Mouse (Mus musculus) stomach, postnatal 0 days (tissue): ENCODE measurements around the gene Popdc3. TPM values are rescaled to one million over a fixed set of nuclear protein-coding genes. Genes with fewer than 3 reads are reported as not detected.

ENCODE experiments used
- ATAC-seq: fragments of 200-750 bp; cut with Nextera tagmentation; 2 replicates; pipeline ENCODE4 v1.8.0; 2017; ENCODE audit not compliant: low FRiP score, low TSS enrichment
- DNase-seq: peaks from one replicate; pipeline ENCODE4 v3.0.0-alpha.2; 2016; ENCODE audit warnings: low spot score
- H3K27ac ChIP-seq: fragments of 300-500 bp; sonication (generic); replicated peaks from 2 replicates; pipeline ENCODE4 v1.5.1; 2014; ENCODE audit warnings: mild to moderate bottlenecking, control low read depth
- H3K27me3 ChIP-seq: fragments of 300-500 bp; sonication (generic); 2 replicates; pipeline ENCODE4 v1.6.1; 2014; ENCODE audit warnings: low read length; ENCODE audit not compliant: control insufficient read depth, insufficient read depth
- H3K36me3 ChIP-seq: fragments of 300-500 bp; sonication (generic); 2 replicates; pipeline ENCODE4 v1.6.1; 2014; ENCODE audit warnings: low read length, mixed read lengths; ENCODE audit not compliant: control insufficient read depth, insufficient read depth
- H3K4me1 ChIP-seq: fragments of 300-500 bp; sonication (generic); replicated peaks from 2 replicates; pipeline ENCODE4 v1.6.1; 2014; ENCODE audit warnings: antibody characterized with exemption; ENCODE audit not compliant: control insufficient read depth, insufficient read depth
- H3K4me2 ChIP-seq: fragments of 300-500 bp; sonication (generic); replicated peaks from 2 replicates; pipeline ENCODE4 v1.6.1; 2014; ENCODE audit warnings: low read depth, mild to moderate bottlenecking, control low read depth, moderate library complexity
- H3K4me3 ChIP-seq: fragments of 300-500 bp; sonication (generic); 2 replicates; pipeline ENCODE4 v1.5.1; 2014; ENCODE audit warnings: low read depth, low read length, control low read depth
- H3K9ac ChIP-seq: fragments of 300-500 bp; sonication (generic); 2 replicates; pipeline ENCODE4 v1.6.1; 2014; ENCODE audit warnings: mild to moderate bottlenecking, low read length, control low read depth, mixed read lengths
- H3K9me3 ChIP-seq: fragments of 300-500 bp; sonication (generic); 2 replicates; pipeline ENCODE4 v1.6.1; 2016; ENCODE audit warnings: low read length; ENCODE audit not compliant: control insufficient read depth
- CTCF ChIP-seq: IDR thresholded peaks from 2 replicates; pipeline ENCODE4 v1.5.1; 2016; ENCODE audit warnings: antibody characterized with exemption, low read depth, mild to moderate bottlenecking, moderate library complexity
- EP300 ChIP-seq: optimal IDR thresholded peaks from 2 replicates; pipeline ENCODE3; 2016; ENCODE audit warnings: antibody characterized with exemption
- WGBS: fragments of 180-500 bp; shearing (Covaris S2); extraction: QIAGEN DNeasy Blood & Tissue Kit; methylation state at CpG from one replicate; pipeline ENCODE4 v1.1.7; 2014; 5-methylcytosine and 5-hydroxymethylcytosine counted together
- polyA plus RNA-seq: library from polyadenylated mRNA; unstranded; fragments of >200 nt; fragmentation: Nextera tagmentation; extraction: Ambion mirVana; gene quantifications from 2 replicates; pipeline ENCODE4 v1.2.1, GENCODE M21; 2015

Gene Popdc3
- polyA plus RNA-seq, 1 experiment from 2014 or later, result 3.3 TPM

GRCm38 (mm10) chr10:45140474-45141212 is 37.3 kb upstream of the Popdc3 start:
- H3K27me3 ChIP-seq, result no peaks in the 10 kb centered on the region
- DNase-seq (no peak), ATAC-seq (no peak)
- H3K27ac ChIP-seq, result no peak overlapping the region
- TF ChIP-seq CTCF, result no peak
- no peak for TF ChIP-seq EP300
- no peaks in the 10 kb centered on the region for H3K4me1 ChIP-seq
- no peak overlapping the region for H3K4me2 ChIP-seq
- H3K9me3 ChIP-seq, result no peaks in the 10 kb centered on the region
- H3K4me3 ChIP-seq, result no peak overlapping the region
- no peaks in the 10 kb centered on the region for H3K36me3 ChIP-seq
- WGBS, result 79% methylated on average over 7 of the region's 7 CpGs
- no peak overlapping the region for H3K9ac ChIP-seq

- WGBS, result 69% methylated on average over 5 of the region's 5 CpGs
- Histone ChIP-seq H3K4me2 (no peak overlapping the region), H3K4me1 (no peaks in the 10 kb centered on the region), H3K4me3 (no peak overlapping the region), H3K27ac (no peak overlapping the region), H3K9ac (no peak overlapping the region), H3K9me3 (no peaks in the 10 kb centered on the region), H3K27me3 (no peaks in the 10 kb centered on the region), H3K36me3 (no peaks in the 10 kb centered on the region; the same call in 1 of the 2 replicates)
- ATAC-seq, result no peak
- DNase-seq, result no peak
- TF ChIP-seq CTCF, result no peak
- TF ChIP-seq EP300, result no peak
Measured at GRCm38 (mm10) chr10:45142359-45142758, 35.5 kb upstream of the Popdc3 start.

DNA sequence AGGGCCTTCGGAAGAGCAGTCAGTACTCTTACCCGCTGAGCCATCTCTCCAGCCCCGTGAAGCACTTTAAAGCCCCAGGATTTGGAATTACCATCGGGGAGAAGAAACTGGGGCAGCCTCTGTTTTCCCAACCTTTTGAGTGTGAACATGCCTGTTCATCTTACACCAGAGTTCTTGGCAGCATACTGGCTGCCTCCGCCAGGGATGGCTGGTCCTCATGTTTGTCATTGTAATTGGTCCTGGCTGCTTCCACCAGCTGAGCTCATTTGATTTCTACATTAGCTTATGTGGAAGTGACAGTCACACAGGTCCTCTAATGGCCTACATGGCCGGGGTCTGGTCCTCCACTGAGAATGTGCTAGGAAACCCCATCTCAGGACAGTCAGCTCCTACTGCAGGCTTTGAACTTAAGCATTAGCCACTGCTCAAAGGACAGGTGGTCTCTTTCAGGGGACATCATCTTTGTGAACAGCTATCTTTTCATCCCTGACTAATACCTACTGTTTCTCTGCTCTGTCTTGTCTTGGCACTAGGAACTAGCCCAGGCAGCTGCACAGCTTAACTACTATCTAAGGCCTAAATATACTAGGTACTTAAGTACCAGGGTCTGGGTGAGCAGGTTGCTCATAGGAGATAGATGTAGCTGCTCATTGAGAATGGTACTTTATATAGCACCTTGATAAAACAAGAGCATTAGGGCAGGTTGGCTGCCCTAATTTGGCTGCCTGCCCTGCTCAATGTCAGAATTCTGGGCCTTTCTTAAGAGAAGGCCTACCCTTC is 33.7 kb upstream of the Popdc3 start:
- Histone ChIP-seq H3K9me3 (no peaks in the 10 kb centered on the region), H3K36me3 (peaks cover under 1% of the 10 kb centered on the region; the same call in 1 of the 2 replicates), H3K4me3 (no peak overlapping the region), H3K9ac (no peak overlapping the region), H3K27ac (no peak overlapping the region), H3K4me2 (no peak overlapping the region), H3K27me3 (no peaks in the 10 kb centered on the region), H3K4me1 (no peaks in the 10 kb centered on the region)
- DNase-seq (no peak), ATAC-seq (no peak)
- WGBS, result 92% methylated on average over 6 of the region's 6 CpGs
- TF ChIP-seq EP300 (no peak), CTCF (no peak)

- 45% methylated on average over 6 of the region's 6 CpGs for WGBS
- no peaks in the 10 kb centered on the region for H3K9me3 ChIP-seq
- no peaks in the 10 kb centered on the region for H3K4me1 ChIP-seq
- H3K4me3 ChIP-seq, result no peak overlapping the region
- TF ChIP-seq EP300 (no peak), CTCF (no peak)
- peaks cover 3% of the 10 kb centered on the region; the same call in 1 of the 2 replicates for H3K36me3 ChIP-seq
- H3K4me2 ChIP-seq, result no peak overlapping the region
- DNase-seq (no peak), ATAC-seq (no peak)
- no peak overlapping the region for H3K27ac ChIP-seq
- H3K27me3 ChIP-seq, result no peaks in the 10 kb centered on the region
- H3K9ac ChIP-seq, result no peak overlapping the region
Measured at GRCm38 (mm10) chr10:45146821-45147220, 31.1 kb upstream of the Popdc3 start.

- no peak for DNase-seq
- no peak overlapping the region for H3K4me2 ChIP-seq
- no peak overlapping the region for H3K9ac ChIP-seq
- 77% methylated on average over 5 of the region's 5 CpGs for WGBS
- H3K4me3 ChIP-seq, result no peak overlapping the region
- no peaks in the 10 kb centered on the region for H3K4me1 ChIP-seq
- no peaks in the 10 kb centered on the region for H3K9me3 ChIP-seq
- H3K36me3 ChIP-seq, result peaks cover 19% of the 10 kb centered on the region
- TF ChIP-seq EP300, result no peak
- TF ChIP-seq CTCF, result no peak
- H3K27me3 ChIP-seq, result no peaks in the 10 kb centered on the region
- no peak overlapping the region for H3K27ac ChIP-seq
- ATAC-seq, result no peak
Measured at GRCm38 (mm10) chr10:45151137-45151536, 26.8 kb upstream of the Popdc3 start.
